Mouse (Mus musculus) gastrocnemius, adult 2 months (tissue): Measurements from ENCODE around the gene Ptpro. TPM values are rescaled to one million over a fixed set of nuclear protein-coding genes. Genes with fewer than 3 reads are reported as not detected.

ENCODE experiments used
- DNase-seq: peaks from one replicate; pipeline ENCODE4 v3.0.0; 2022
- H3K27ac ChIP-seq: fragments of 200-600 bp; 2 replicates; pipeline ENCODE4 v1.8.1; 2022; ENCODE audit warnings: mild to moderate bottlenecking
- H3K4me3 ChIP-seq: fragments of 200-600 bp; 2 replicates; pipeline ENCODE4 v1.8.1; 2022; ENCODE audit warnings: mild to moderate bottlenecking, moderate library complexity
- CTCF ChIP-seq: fragments of 200-600 bp; IDR thresholded peaks from 2 replicates; pipeline ENCODE4 v1.8.1; 2022; ENCODE audit warnings: antibody characterized with exemption, mild to moderate bottlenecking, moderate library complexity
- intact Hi-C: fragments of 180-260 bp; cut with DNase I; formaldehyde crosslinking; loops from one replicate; pipeline ENCODE4 v1.15.1; 2025
- total RNA-seq, 2 experiments: library from RNA; stranded (reverse); gene quantifications; 2 replicates each; pipeline ENCODE4 v1.2.3; 2021

Ptpro gene
- total RNA-seq, 2 experiments from 2014 or later, result 0.26 to 0.73 TPM

- intact Hi-C loops, result no loop called here
- no peak for TF ChIP-seq CTCF
- H3K4me3 ChIP-seq, result no peak overlapping the region
- no peak overlapping the region for H3K27ac ChIP-seq
- no peak for DNase-seq
These were observed 253.6 kb downstream of the Ptpro start for GRCm38 (mm10) chr6:137505555-137506227.

- Histone ChIP-seq H3K27ac (no peak overlapping the region), H3K4me3 (no peak overlapping the region)
- TF ChIP-seq CTCF, result no peak
- no peak for DNase-seq
- intact Hi-C loops, result no loop called here
These were observed 254.4 kb downstream of the Ptpro start for GRCm38 (mm10) chr6:137506563-137506962.

GRCm38 (mm10) chr6:137508936-137509335, 256.8 kb downstream of the Ptpro start:
- no peak overlapping the region for H3K4me3 ChIP-seq
- no peak for DNase-seq
- no peak for TF ChIP-seq CTCF
- intact Hi-C loops, result no loop called here
- no peak overlapping the region for H3K27ac ChIP-seq

GRCm38 (mm10) chr6:137509341-137510045, 257.4 kb downstream of the Ptpro start:
- DNase-seq, result no peak
- TF ChIP-seq CTCF, result no peak
- intact Hi-C loops, result no loop called here
- Histone ChIP-seq H3K27ac (no peak overlapping the region), H3K4me3 (no peak overlapping the region)

- intact Hi-C loops, result no loop called here
- no peak overlapping the region for H3K27ac ChIP-seq
- no peak for TF ChIP-seq CTCF
- H3K4me3 ChIP-seq, result no peak overlapping the region
- no peak for DNase-seq
These were observed 260.6 kb downstream of the Ptpro start for GRCm38 (mm10) chr6:137512753-137513152.

Other genes with a start within 250 kb of the Ptpro start
- 1 to 10 TPM; 1.4 to 1.7 TPM for gene Rerg, start 81.8 kb upstream of the Ptpro start, total RNA-seq